Mouse (Mus musculus) lung, postnatal 36 days (tissue): Measurements from ENCODE around the gene Ccl27b.
"Not testable (repeated sequence)": the region's sequence is repeated elsewhere in the genome, so short reads cannot be mapped to it uniquely, and the experiment has no call there.

ENCODE experiments used
- DNase-seq: peaks from one replicate; pipeline ENCODE4 v3.0.0; 2022; ENCODE audit warnings: mixed read lengths

Ccl27b gene

GRCm38 (mm10) chr4:42654951-42655350 is at the start of gene Ccl27b:
Ccl27b (plus strand) TSS chr4:42655251.
- not testable (repeated sequence) for DNase-seq

- DNase-seq = not testable (repeated sequence)
Observed at GRCm38 (mm10) chr4:42611895-42612294, 43.2 kb upstream of the Ccl27b start, which contains the start of gene Gm10591. Gm10591 (plus strand) TSS chr4:42612195.

GRCm38 (mm10) chr4:42629419-42629818 is 25.6 kb upstream of the Ccl27b start, which contains the start of gene Gm2564:
Gm2564 (plus strand) TSS chr4:42629719.
- DNase-seq = not testable (repeated sequence)

- DNase-seq = not testable (repeated sequence)
Observed at GRCm38 (mm10) chr4:42661793-42662192, 6.7 kb downstream of the Ccl27b start, which contains the start of gene Il11ra2. Il11ra2 (minus strand) TSS chr4:42661893.

- not testable (repeated sequence) for DNase-seq
Observed at GRCm38 (mm10) chr4:42675415-42675814, 20.4 kb downstream of the Ccl27b start.

GRCm38 (mm10) chr4:42679365-42679764 is 24.3 kb downstream of the Ccl27b start:
- not testable (repeated sequence) for DNase-seq

- not testable (repeated sequence) for DNase-seq
Observed at GRCm38 (mm10) chr4:42680374-42681356, 25.6 kb downstream of the Ccl27b start.

- DNase-seq = not testable (repeated sequence)
Observed at GRCm38 (mm10) chr4:42681473-42682182, 26.6 kb downstream of the Ccl27b start.

GRCm38 (mm10) chr4:42682183-42682524 is 27.1 kb downstream of the Ccl27b start:
- not testable (repeated sequence) for DNase-seq
